Mouse (Mus musculus) brain, embryonic 14.5 days (tissue): Measurements from ENCODE around the gene Calhm2.

Experiments
- CTCF ChIP-seq: fragments of 200-500 bp; IDR thresholded peaks from 2 replicates; pipeline ENCODE4 v1.5.1; 2012; ENCODE audit warnings: inconsistent platforms, mild to moderate bottlenecking, moderate library complexity, borderline replicate concordance; ENCODE audit not compliant: insufficient read depth, insufficient read length; ENCODE audit errors: extremely low read depth
- POLR2A ChIP-seq: fragments of 200-500 bp; IDR thresholded peaks from 2 replicates; pipeline ENCODE4 v1.6.1; 2012; ENCODE audit warnings: mild to moderate bottlenecking, inconsistent platforms, borderline replicate concordance; ENCODE audit not compliant: poor library complexity, insufficient read depth, insufficient read length, severe bottlenecking; ENCODE audit errors: extremely low read depth

DNA sequence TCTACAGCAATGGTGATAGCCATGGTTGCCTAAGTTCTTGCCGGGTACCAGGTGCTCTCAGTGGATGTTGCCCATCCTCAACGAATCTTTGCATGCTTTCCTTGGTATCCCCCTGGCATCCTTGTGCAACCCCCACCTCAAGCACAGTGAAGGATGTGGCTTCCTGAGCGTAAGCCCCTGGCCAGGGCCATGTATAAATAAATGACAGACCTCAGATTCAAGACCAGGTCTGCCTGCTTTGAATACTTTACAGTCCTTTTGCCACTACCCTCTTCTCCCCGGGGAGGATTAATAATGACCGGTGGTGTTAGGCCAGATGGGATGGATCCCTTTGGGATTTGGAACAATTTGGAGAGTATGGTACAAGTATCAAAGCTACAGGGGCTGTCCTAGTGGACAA, 1.9 kb downstream of the Calhm2 start:
- TF ChIP-seq CTCF (no peak), POLR2A (no peak)
